Comparison of ENCODE assay signal across 8 mouse cellular contexts in the genomic region with DNA sequence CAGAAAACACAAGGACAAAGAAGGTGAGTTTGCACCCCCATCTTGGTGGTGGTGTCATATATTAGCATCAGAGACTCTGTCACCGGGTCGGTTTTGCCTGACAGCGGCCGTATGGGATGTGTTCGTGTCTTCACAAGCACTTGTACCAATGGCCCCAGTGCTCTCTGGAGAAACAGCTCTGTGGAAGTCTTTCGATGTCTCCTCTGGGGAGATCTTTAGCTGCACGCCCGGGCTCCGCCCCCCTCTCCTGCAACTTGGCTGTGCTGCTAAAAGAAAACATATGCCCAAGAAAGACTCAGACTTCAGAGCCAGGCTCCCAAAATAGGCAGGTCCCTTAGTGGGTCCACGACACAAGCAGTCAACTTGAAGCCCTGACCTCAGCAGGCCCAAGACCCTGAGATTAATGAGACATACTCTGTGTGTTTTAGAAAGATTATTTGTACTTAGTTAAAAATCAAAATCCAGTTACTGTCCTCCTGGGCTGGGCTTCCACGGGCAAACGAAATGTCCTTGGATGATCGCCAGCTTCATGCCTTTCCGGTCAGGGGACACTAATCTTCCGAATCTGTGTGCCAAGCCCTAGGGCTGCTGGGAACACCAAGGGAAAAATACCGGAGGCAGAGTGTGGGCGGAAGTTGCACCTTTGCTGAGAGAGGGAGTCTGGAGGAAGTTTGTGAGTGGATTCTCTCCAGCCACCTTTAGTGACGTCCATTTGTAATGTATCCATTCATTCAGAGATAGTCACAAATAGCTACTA. TPM values are rescaled to one million over a fixed set of nuclear protein-coding genes. Genes with fewer than 3 reads are reported as not detected.
DNase-seq lines count a peak whose midpoint lies in the region; ATAC-seq lines count a peak whose summit lies in the region.

No protein-coding gene starts in this region.

- H3K27me3 ChIP-seq in embryonic facial prominence, embryonic 10.5 days (replicated peaks; ENCODE audit: low read depth, poor library complexity, severe bottlenecking), result no peaks in the 10 kb centered on the region
- H3K27me3 ChIP-seq in lung, embryonic 16.5 days (ENCODE audit: control insufficient read depth, insufficient read depth, low read depth, low read length), result no peaks in the 10 kb centered on the region

- no peaks in the 10 kb centered on the region for H3K36me3 ChIP-seq in embryonic facial prominence, embryonic 10.5 days (replicated peaks)
- H3K36me3 ChIP-seq in lung, embryonic 16.5 days (ENCODE audit: control insufficient read depth, insufficient read depth, low read length), result no peaks in the 10 kb centered on the region

- H3K27ac ChIP-seq in embryonic facial prominence, embryonic 10.5 days (replicated peaks), result peak overlapping the region; percentile 82
- peak overlapping the region; percentile 89 for H3K27ac ChIP-seq in lung, embryonic 16.5 days (ENCODE audit: low read length)

- H3K9me3 ChIP-seq in embryonic facial prominence, embryonic 10.5 days, result no peaks in the 10 kb centered on the region
- no peaks in the 10 kb centered on the region for H3K9me3 ChIP-seq in lung, embryonic 16.5 days (ENCODE audit: control insufficient read depth, low read length)

- peaks cover 43% of the 10 kb centered on the region for H3K4me1 ChIP-seq in embryonic facial prominence, embryonic 10.5 days
- H3K4me1 ChIP-seq in lung, embryonic 16.5 days (replicated peaks; ENCODE audit: control insufficient read depth, insufficient read depth, low read length), result peaks cover 29% of the 10 kb centered on the region

- peak; percentile 43 for DNase-seq in retina, adult 2 months (ENCODE audit: low read depth, low spot score)
- DNase-seq in retina, embryonic 14.5 days (ENCODE audit: low spot score), result no peak
- DNase-seq in embryonic facial prominence, embryonic 10.5 days (ENCODE audit: low spot score), result peak; percentile 70
- DNase-seq in heart, adult 9 months (ENCODE audit: low spot score in 2 of 2), result peak; percentile 62 to 74
- DNase-seq in kidney, adult 18-20 months, result peak; percentile 87
- DNase-seq in testis, postnatal 10 days (ENCODE audit: low spot score), result peak; percentile 81
- DNase-seq in thymus, postnatal 25 days, result no peak

- peak overlapping the region; percentile 13 for H3K9ac ChIP-seq in lung, embryonic 16.5 days (ENCODE audit: low read length)

- WGBS in embryonic facial prominence, embryonic 10.5 days, result 55% methylated on average over 18 of the region's 18 CpGs
- whole genome bisulfite sequencing in lung, embryonic 16.5 days, result 25% methylated on average over 18 of the region's 18 CpGs

- H3K4me2 ChIP-seq in lung, embryonic 16.5 days (ENCODE audit: low read depth, low read length), result peak overlapping the region; percentile 28

- peak; percentile 81 for ATAC-seq in lung, embryonic 16.5 days (ENCODE audit: low read depth)

- H3K4me3 ChIP-seq in embryonic facial prominence, embryonic 10.5 days, result no peak overlapping the region
- H3K4me3 ChIP-seq in lung, embryonic 16.5 days (ENCODE audit: low read length), result no peak overlapping the region

RNA-seq across cellular contexts. Expression of a gene that starts 41.7 kb away (rescaled TPM):
- 66.5 and 78.8 TPM in 2 replicates for polyA plus RNA-seq in embryonic facial prominence, embryonic 10.5 days (2016; fragmentation: Nextera tagmentation; extraction: Ambion mirVana)
- 99.3 and 112 TPM in 2 replicates for polyA plus RNA-seq in lung, embryonic 16.5 days (2015; fragmentation: Nextera tagmentation; extraction: Ambion mirVana)

Comparison
In these comparisons a context has a peak if more than half of its experiments do, and no peak if none do; other contexts are left out.
1. DNase-seq: peak in retina, adult 2 months (single experiment), embryonic facial prominence, embryonic 10.5 days (single experiment), heart, adult 9 months (2 of 2), kidney, adult 18-20 months (single experiment) and testis, postnatal 10 days (single experiment); none in retina, embryonic 14.5 days (single experiment) and thymus, postnatal 25 days (single experiment).